Mouse (Mus musculus): ENCODE data around the gene Ttc30b.
"Not testable (repeated sequence)": the region's sequence is repeated elsewhere in the genome, so short reads cannot be mapped to it uniquely, and the experiment has no call there.

Gene Ttc30b

GRCm38 (mm10) chr2:75953320-75953719 is 14.9 kb upstream of the Ttc30b start:
- DNase-seq (ENCODE audit: low spot score in 2 of 2) = no peak

GRCm38 (mm10) chr2:75950685-75951084 is 12.3 kb upstream of the Ttc30b start:
- DNase-seq (ENCODE audit: low spot score in 2 of 2) = no peak

GRCm38 (mm10) chr2:75937520-75938116 is 767 bp downstream of the Ttc30b start:
- DNase-seq (ENCODE audit: low spot score in 2 of 2) = not testable (repeated sequence)

GRCm38 (mm10) chr2:75936685-75937084 is 1.7 kb downstream of the Ttc30b start:
- not testable (repeated sequence) for DNase-seq (ENCODE audit: low spot score in 2 of 2)

- DNase-seq (ENCODE audit: low spot score in 2 of 2) = no peak
These were observed 4.8 kb downstream of the Ttc30b start for GRCm38 (mm10) chr2:75933541-75933940.

- no peak for DNase-seq (ENCODE audit: low spot score in 2 of 2)
These were observed 7.4 kb downstream of the Ttc30b start for GRCm38 (mm10) chr2:75930941-75931340.

GRCm38 (mm10) chr2:75929786-75930444 is 8.5 kb downstream of the Ttc30b start:
- DNase-seq (ENCODE audit: low spot score in 2 of 2) = no peak

GRCm38 (mm10) chr2:75929141-75929540 is 9.2 kb downstream of the Ttc30b start:
- DNase-seq (ENCODE audit: low spot score in 2 of 2) = no peak

- no peak for DNase-seq (ENCODE audit: low spot score in 2 of 2)
These were observed 10.4 kb downstream of the Ttc30b start for GRCm38 (mm10) chr2:75928011-75928410.

GRCm38 (mm10) chr2:75926061-75926460 is 12.3 kb downstream of the Ttc30b start:
- no peak for DNase-seq (ENCODE audit: low spot score in 2 of 2)

GRCm38 (mm10) chr2:75923807-75924340 is 14.5 kb downstream of the Ttc30b start:
- no peak for DNase-seq (ENCODE audit: low spot score in 2 of 2)

GRCm38 (mm10) chr2:75915040-75915439 is 23.3 kb downstream of the Ttc30b start:
- DNase-seq (ENCODE audit: low spot score in 2 of 2) = no peak

GRCm38 (mm10) chr2:75907142-75907541 is 31.2 kb downstream of the Ttc30b start:
- DNase-seq (ENCODE audit: low spot score in 2 of 2) = no peak

GRCm38 (mm10) chr2:75901869-75902268 is 36.5 kb downstream of the Ttc30b start:
- DNase-seq (ENCODE audit: low spot score in 2 of 2) = no peak

- no peak for DNase-seq (ENCODE audit: low spot score in 2 of 2)
These were observed 38.1 kb downstream of the Ttc30b start for GRCm38 (mm10) chr2:75900281-75900680.

GRCm38 (mm10) chr2:75895711-75896110 is 42.7 kb downstream of the Ttc30b start:
- DNase-seq (ENCODE audit: low spot score in 2 of 2) = no peak

GRCm38 (mm10) chr2:75891981-75892380 is 46.4 kb downstream of the Ttc30b start:
- no peak for DNase-seq (ENCODE audit: low spot score in 2 of 2)
